Mouse (Mus musculus): Measurements from ENCODE around the gene Src. TPM values are rescaled to one million over a fixed set of nuclear protein-coding genes. Genes with fewer than 3 reads are reported as not detected.
A peak's percentile ranks its signal among the peaks of the same experiment; 100 is the strongest.

The Src gene
- polyA plus RNA-seq, 1 experiment from 2014 or later: 1.8 TPM

DNA sequence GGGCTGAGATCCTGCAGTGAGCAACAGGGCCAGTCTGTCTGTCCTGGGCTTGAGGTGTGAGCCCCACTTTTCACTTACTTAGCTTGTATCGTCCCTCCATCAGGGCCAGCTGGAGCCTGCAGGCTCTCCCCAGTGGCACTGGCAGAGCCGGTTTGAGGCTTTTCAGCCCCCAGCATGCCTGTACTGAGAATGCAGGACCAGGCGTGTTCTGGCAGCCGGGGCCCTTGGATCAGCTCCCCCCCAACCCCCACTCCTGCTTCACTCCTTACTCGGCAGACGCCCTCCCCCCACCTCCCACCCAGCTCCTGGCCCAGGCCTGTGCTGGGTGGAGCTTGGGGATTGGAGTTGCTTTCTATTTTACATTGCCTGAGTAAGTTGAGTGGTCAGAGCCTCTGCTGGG lies 16.3 kb downstream of the Src start:
- no peak overlapping the region for H3K9ac ChIP-seq (replicated peaks)
- H3K4me1 ChIP-seq (ENCODE audit: insufficient read depth): peaks cover 4% of the 10 kb centered on the region; the same call in 1 of the 2 replicates
- no peak overlapping the region for H3K4me2 ChIP-seq (ENCODE audit: low read depth, low read length)
- H3K27ac ChIP-seq (ENCODE audit: low read depth): no peak overlapping the region
- ATAC-seq (no peak), DNase-seq (no peak)
- H3K36me3 ChIP-seq (replicated peaks; ENCODE audit: insufficient read depth, low read length): no peaks in the 10 kb centered on the region
- TF ChIP-seq CTCF (IDR thresholded peaks at IDR 0.05; ENCODE audit: low read depth) (no peak), EP300 (IDR thresholded peaks at IDR 0.05; ENCODE audit: low read depth) (no peak)
- no peak overlapping the region for H3K4me3 ChIP-seq (ENCODE audit: low read depth, low read length)
- WGBS (ENCODE audit: insufficient replicate concordance): 68% methylated on average over 6 of the region's 6 CpGs
- H3K9me3 ChIP-seq (ENCODE audit: low read length): no peaks in the 10 kb centered on the region
- no peaks in the 10 kb centered on the region for H3K27me3 ChIP-seq (ENCODE audit: insufficient read depth, low read length)

DNA sequence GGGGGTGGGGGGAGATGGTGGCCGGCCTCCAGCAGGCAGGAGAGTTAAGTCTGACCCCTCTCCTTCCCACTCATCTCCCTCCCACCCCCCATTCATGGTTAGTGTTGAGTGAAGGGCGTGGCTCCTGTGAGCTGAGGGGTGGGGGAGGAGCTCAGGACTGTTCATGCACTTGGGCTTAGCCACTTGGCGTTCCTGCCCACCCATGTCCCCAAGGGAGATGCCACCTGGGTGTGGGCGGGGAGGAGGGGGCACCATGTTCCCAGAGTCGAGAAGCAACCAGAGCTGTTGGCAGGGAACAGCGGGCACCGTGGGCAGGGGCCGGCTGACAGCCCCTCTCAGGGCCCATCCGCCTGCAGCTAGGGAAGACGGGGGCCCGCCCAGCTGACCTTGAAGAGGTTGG lies 18.3 kb downstream of the Src start:
- no peak overlapping the region for H3K4me3 ChIP-seq (ENCODE audit: low read depth, low read length)
- no peak for DNase-seq
- H3K27ac ChIP-seq (ENCODE audit: low read depth): no peak overlapping the region
- TF ChIP-seq CTCF (IDR thresholded peaks at IDR 0.05; ENCODE audit: low read depth) (no peak), EP300 (IDR thresholded peaks at IDR 0.05; ENCODE audit: low read depth) (no peak)
- 0 out of 2 replicates have a peak, but pooled peaks cover 3% of the 10 kb centered on the region for H3K4me1 ChIP-seq (ENCODE audit: insufficient read depth)
- no peak for ATAC-seq
- H3K4me2 ChIP-seq (ENCODE audit: low read depth, low read length): no peak overlapping the region
- H3K9ac ChIP-seq (replicated peaks): no peak overlapping the region
- no peaks in the 10 kb centered on the region for H3K36me3 ChIP-seq (replicated peaks; ENCODE audit: insufficient read depth, low read length)
- no peaks in the 10 kb centered on the region; the same call in 1 of the 2 replicates for H3K9me3 ChIP-seq (ENCODE audit: low read length)
- H3K27me3 ChIP-seq (ENCODE audit: insufficient read depth, low read length): no peaks in the 10 kb centered on the region
- WGBS (ENCODE audit: insufficient replicate concordance): 74% methylated on average over 11 of the region's 11 CpGs

DNA sequence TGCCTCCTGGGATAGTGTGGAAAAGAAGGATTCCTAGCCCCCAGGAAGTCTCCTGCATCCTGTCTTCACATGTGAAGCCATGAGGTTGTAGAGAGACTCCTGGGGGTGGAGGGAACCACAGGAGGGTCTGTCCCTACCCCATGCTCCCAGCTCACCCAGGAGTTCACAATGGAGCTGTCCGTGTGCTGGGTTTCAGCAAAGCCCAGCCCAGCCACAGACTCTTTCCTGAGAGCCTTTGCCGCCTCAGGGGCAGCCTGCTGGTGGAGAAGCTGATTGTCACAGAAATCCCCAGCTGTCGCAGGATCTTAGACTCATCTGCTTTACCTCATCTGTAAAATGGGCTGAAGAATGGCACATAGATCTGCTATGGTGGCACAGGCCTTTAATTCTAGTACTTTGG lies 18.9 kb downstream of the Src start:
- H3K27me3 ChIP-seq (ENCODE audit: insufficient read depth, low read length): no peaks in the 10 kb centered on the region
- DNase-seq (no peak), ATAC-seq (no peak)
- H3K4me3 ChIP-seq (ENCODE audit: low read depth, low read length): no peak overlapping the region
- H3K9ac ChIP-seq (replicated peaks): no peak overlapping the region
- H3K36me3 ChIP-seq (replicated peaks; ENCODE audit: insufficient read depth, low read length): no peaks in the 10 kb centered on the region
- WGBS (ENCODE audit: insufficient replicate concordance): 83% methylated on average over 3 of the region's 3 CpGs
- 0 out of 2 replicates have a peak, but pooled peaks cover 3% of the 10 kb centered on the region for H3K4me1 ChIP-seq (ENCODE audit: insufficient read depth)
- TF ChIP-seq EP300 (IDR thresholded peaks at IDR 0.05; ENCODE audit: low read depth) (no peak), CTCF (IDR thresholded peaks at IDR 0.05; ENCODE audit: low read depth) (no peak)
- H3K9me3 ChIP-seq (ENCODE audit: low read length): no peaks in the 10 kb centered on the region; the same call in 1 of the 2 replicates
- H3K27ac ChIP-seq (ENCODE audit: low read depth): no peak overlapping the region
- H3K4me2 ChIP-seq (ENCODE audit: low read depth, low read length): no peak overlapping the region

DNA sequence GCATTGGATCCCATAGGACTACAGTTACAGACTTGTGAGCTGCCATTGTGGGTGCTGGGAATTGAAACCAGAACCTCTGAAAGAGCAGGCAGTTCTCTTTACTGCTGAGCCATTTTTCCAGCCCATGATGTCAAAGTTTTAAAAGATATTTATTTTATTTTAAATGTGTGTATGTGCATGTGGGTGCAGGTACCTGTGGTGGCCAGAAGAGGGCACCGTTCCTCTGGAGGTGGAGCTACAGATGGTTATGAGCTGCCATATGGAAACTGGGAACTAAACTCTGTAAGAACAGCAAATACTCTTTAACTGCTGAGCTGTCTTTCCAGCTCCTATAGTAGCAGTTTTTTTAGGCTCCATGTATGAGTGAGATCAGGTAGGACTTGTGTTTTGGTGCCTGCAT lies 23.1 kb downstream of the Src start:
- no peaks in the 10 kb centered on the region for H3K4me1 ChIP-seq (ENCODE audit: insufficient read depth)
- no peak overlapping the region for H3K9ac ChIP-seq (replicated peaks)
- no peak overlapping the region for H3K4me3 ChIP-seq (ENCODE audit: low read depth, low read length)
- H3K27ac ChIP-seq (ENCODE audit: low read depth): no peak overlapping the region
- no peaks in the 10 kb centered on the region for H3K36me3 ChIP-seq (replicated peaks; ENCODE audit: insufficient read depth, low read length)
- ATAC-seq (no peak), DNase-seq (no peak)
- no peak overlapping the region for H3K4me2 ChIP-seq (ENCODE audit: low read depth, low read length)
- no peaks in the 10 kb centered on the region for H3K27me3 ChIP-seq (ENCODE audit: insufficient read depth, low read length)
- no peaks in the 10 kb centered on the region; the same call in 1 of the 2 replicates for H3K9me3 ChIP-seq (ENCODE audit: low read length)
- no peak for TF ChIP-seq EP300 (IDR thresholded peaks at IDR 0.05; ENCODE audit: low read depth)
- peak; percentile 23 for TF ChIP-seq CTCF (IDR thresholded peaks at IDR 0.05; ENCODE audit: low read depth)
- 85% methylated on average over 1 of the region's 1 CpGs for WGBS (ENCODE audit: insufficient replicate concordance)

DNA sequence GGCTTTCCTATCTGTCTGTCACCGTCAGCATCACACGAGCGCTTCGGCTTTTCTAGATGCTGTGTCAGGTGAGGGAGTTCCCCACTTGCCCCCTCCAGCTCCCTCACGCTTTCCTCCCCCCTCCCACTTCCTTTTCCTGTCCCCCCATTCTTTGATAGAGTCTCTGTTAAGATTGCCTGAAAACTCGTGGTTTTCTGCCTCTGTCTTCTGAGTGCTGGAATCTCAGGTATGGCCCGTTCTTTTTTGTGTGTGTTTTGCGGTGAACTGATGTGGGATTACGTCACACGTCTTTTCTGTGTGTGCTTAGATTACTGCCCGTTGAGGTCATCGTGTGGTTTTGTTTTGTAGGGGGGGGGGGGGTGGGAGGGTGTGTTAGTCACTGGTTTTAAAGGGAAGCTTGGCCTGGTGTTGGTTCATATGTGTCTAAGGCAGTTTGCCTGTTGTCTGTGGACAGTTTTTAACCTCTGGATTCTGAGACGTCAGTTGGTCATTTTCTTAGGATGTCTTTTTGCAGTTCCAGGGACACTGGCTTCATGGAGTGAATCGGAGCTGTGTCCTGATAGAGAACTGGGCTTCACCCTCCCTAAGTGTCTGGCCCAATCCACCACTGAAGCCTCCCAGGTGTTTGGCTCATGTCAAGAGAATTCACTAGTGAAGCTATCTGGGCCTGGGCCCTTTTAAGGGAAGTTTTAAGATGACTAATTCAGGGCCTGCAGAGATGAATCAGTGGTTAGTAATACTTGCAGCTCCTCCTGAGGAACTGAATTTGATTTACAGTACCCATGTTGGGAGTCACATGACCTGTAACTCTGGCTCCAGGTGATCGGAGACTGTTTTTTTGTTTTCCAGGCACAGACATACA lies 29.3 kb downstream of the Src start:
- H3K27ac ChIP-seq (ENCODE audit: low read depth): no peak overlapping the region
- no peaks in the 10 kb centered on the region for H3K4me1 ChIP-seq (ENCODE audit: insufficient read depth)
- 27% methylated on average over 15 of the region's 15 CpGs for WGBS (ENCODE audit: insufficient replicate concordance)
- no peak overlapping the region for H3K4me2 ChIP-seq (ENCODE audit: low read depth, low read length)
- no peaks in the 10 kb centered on the region for H3K27me3 ChIP-seq (ENCODE audit: insufficient read depth, low read length)
- DNase-seq: no peak
- no peaks in the 10 kb centered on the region for H3K9me3 ChIP-seq (ENCODE audit: low read length)
- H3K36me3 ChIP-seq (replicated peaks; ENCODE audit: insufficient read depth, low read length): no peaks in the 10 kb centered on the region
- ATAC-seq: peak; percentile 51; the same call in 1 of the 2 replicates
- H3K4me3 ChIP-seq (ENCODE audit: low read depth, low read length): no peak overlapping the region
- no peak overlapping the region for H3K9ac ChIP-seq (replicated peaks)
- no peak for TF ChIP-seq CTCF (IDR thresholded peaks at IDR 0.05; ENCODE audit: low read depth)
- no peak for TF ChIP-seq EP300 (IDR thresholded peaks at IDR 0.05; ENCODE audit: low read depth)

DNA sequence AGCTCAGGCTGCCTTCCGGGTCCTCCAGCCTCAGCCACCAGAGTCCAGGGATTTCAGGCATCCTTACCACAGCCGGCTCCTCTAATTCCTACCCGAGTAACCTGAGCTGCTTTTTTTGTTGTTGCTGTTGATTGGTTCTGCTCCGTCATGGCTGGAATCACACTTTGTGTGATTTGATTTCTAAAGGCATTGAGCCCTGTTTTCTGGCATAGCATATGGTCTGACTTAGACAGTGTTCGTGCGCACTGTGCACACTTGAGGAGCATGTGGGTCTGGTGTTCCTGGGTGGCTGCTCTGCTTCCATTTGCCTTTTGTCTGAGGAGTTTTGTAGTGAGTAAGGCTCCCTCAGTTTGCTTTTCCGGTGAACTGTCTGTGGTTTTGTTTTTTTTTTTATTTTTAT lies 30.1 kb downstream of the Src start:
- no peaks in the 10 kb centered on the region for H3K4me1 ChIP-seq (ENCODE audit: insufficient read depth)
- 85% methylated on average over 7 of the region's 7 CpGs for WGBS (ENCODE audit: insufficient replicate concordance)
- no peak overlapping the region for H3K4me3 ChIP-seq (ENCODE audit: low read depth, low read length)
- DNase-seq (no peak), ATAC-seq (no peak)
- no peak overlapping the region for H3K27ac ChIP-seq (ENCODE audit: low read depth)
- no peak overlapping the region for H3K9ac ChIP-seq (replicated peaks)
- no peaks in the 10 kb centered on the region for H3K36me3 ChIP-seq (replicated peaks; ENCODE audit: insufficient read depth, low read length)
- TF ChIP-seq CTCF (IDR thresholded peaks at IDR 0.05; ENCODE audit: low read depth) (no peak), EP300 (IDR thresholded peaks at IDR 0.05; ENCODE audit: low read depth) (no peak)
- no peak overlapping the region for H3K4me2 ChIP-seq (ENCODE audit: low read depth, low read length)
- H3K9me3 ChIP-seq (ENCODE audit: low read length): no peaks in the 10 kb centered on the region
- H3K27me3 ChIP-seq (ENCODE audit: insufficient read depth, low read length): no peaks in the 10 kb centered on the region
